Mouse (Mus musculus) liver, embryonic 15.5 days (tissue): Measurements from ENCODE around the gene Kansl1. TPM values are rescaled to one million over a fixed set of nuclear protein-coding genes. Genes with fewer than 3 reads are reported as not detected.

Experiments used
- ATAC-seq: fragments of 200-750 bp; cut with Nextera tagmentation; 2 replicates; pipeline ENCODE4 v1.8.0; 2017; ENCODE audit warnings: moderate number of reproducible peaks, mild to moderate bottlenecking, moderate library complexity; ENCODE audit not compliant: insufficient read depth
- H3K27ac ChIP-seq: fragments of 300-500 bp; sonication (generic); replicated peaks from 2 replicates; pipeline ENCODE4 v1.5.1; 2015; ENCODE audit warnings: mild to moderate bottlenecking, inconsistent platforms
- H3K27me3 ChIP-seq: fragments of 300-500 bp; sonication (generic); 2 replicates; pipeline ENCODE4 v1.6.1; 2015; ENCODE audit warnings: mild to moderate bottlenecking, inconsistent platforms
- H3K36me3 ChIP-seq: fragments of 300-500 bp; sonication (generic); replicated peaks from 2 replicates; pipeline ENCODE4 v1.6.1; 2015; ENCODE audit warnings: moderate library complexity, mild to moderate bottlenecking, inconsistent platforms
- H3K4me1 ChIP-seq: fragments of 300-500 bp; sonication (generic); replicated peaks from 2 replicates; pipeline ENCODE4 v1.6.1; 2015; ENCODE audit warnings: inconsistent platforms
- H3K4me2 ChIP-seq: fragments of 300-500 bp; sonication (generic); 2 replicates; pipeline ENCODE4 v1.6.1; 2015; ENCODE audit warnings: moderate library complexity, mild to moderate bottlenecking, inconsistent platforms
- H3K4me3 ChIP-seq: fragments of 300-500 bp; sonication (generic); replicated peaks from 2 replicates; pipeline ENCODE4 v1.5.1; 2015; ENCODE audit warnings: mild to moderate bottlenecking, inconsistent platforms
- H3K9ac ChIP-seq: fragments of 300-500 bp; sonication (generic); 2 replicates; pipeline ENCODE4 v1.6.1; 2015; ENCODE audit warnings: moderate library complexity, mild to moderate bottlenecking, inconsistent platforms
- H3K9me3 ChIP-seq: fragments of 300-500 bp; sonication (generic); replicated peaks from 2 replicates; pipeline ENCODE4 v1.6.1; 2016; ENCODE audit warnings: inconsistent platforms
- WGBS: fragments of 180-500 bp; shearing (Covaris S2); methylation state at CpG from one replicate; pipeline ENCODE4 v1.1.7; 2015; ENCODE audit warnings: mixed read lengths; ENCODE audit not compliant: insufficient replicate concordance; 5-methylcytosine and 5-hydroxymethylcytosine counted together
- polyA plus RNA-seq: library from polyadenylated mRNA; unstranded; fragments of >200 nt; fragmentation: Nextera tagmentation; extraction: Ambion mirVana; gene quantifications from 2 replicates; pipeline ENCODE4 v1.2.1, GENCODE M21; 2015

The Kansl1 gene
- polyA plus RNA-seq, 1 experiment from 2014 or later = 4.7 TPM

GRCm38 (mm10) chr11:104362704-104363103 lies 106.0 kb downstream of the Kansl1 start:
- Histone ChIP-seq H3K9ac (no peak overlapping the region), H3K27me3 (no peaks in the 10 kb centered on the region), H3K9me3 (no peaks in the 10 kb centered on the region), H3K27ac (no peak overlapping the region), H3K36me3 (peaks cover 17% of the 10 kb centered on the region), H3K4me1 (peaks cover 12% of the 10 kb centered on the region), H3K4me3 (no peak overlapping the region), H3K4me2 (no peak overlapping the region)
- 59% methylated on average over 1 of the region's 1 CpGs for WGBS
- no peak for ATAC-seq

- Histone ChIP-seq H3K9me3 (no peaks in the 10 kb centered on the region), H3K27ac (no peak overlapping the region), H3K4me1 (peaks cover 12% of the 10 kb centered on the region), H3K27me3 (no peaks in the 10 kb centered on the region), H3K4me2 (no peak overlapping the region), H3K4me3 (no peak overlapping the region), H3K9ac (no peak overlapping the region), H3K36me3 (peaks cover 19% of the 10 kb centered on the region)
- ATAC-seq = no peak
- WGBS = 9% methylated on average over 2 of the region's 2 CpGs
Measured at GRCm38 (mm10) chr11:104361790-104362189, 106.9 kb downstream of the Kansl1 start.

- Histone ChIP-seq H3K4me3 (no peak overlapping the region), H3K9ac (no peak overlapping the region), H3K27me3 (no peaks in the 10 kb centered on the region), H3K27ac (no peak overlapping the region), H3K36me3 (peaks cover 75% of the 10 kb centered on the region), H3K9me3 (no peaks in the 10 kb centered on the region), H3K4me1 (no peaks in the 10 kb centered on the region), H3K4me2 (no peak overlapping the region)
- WGBS = 59% methylated on average over 3 of the region's 3 CpGs
- no peak for ATAC-seq
Measured at GRCm38 (mm10) chr11:104346931-104347330, 121.7 kb downstream of the Kansl1 start.

- Histone ChIP-seq H3K4me1 (no peaks in the 10 kb centered on the region), H3K4me3 (no peak overlapping the region), H3K27ac (no peak overlapping the region), H3K4me2 (no peak overlapping the region), H3K9ac (no peak overlapping the region), H3K27me3 (no peaks in the 10 kb centered on the region), H3K36me3 (peaks cover 69% of the 10 kb centered on the region), H3K9me3 (no peaks in the 10 kb centered on the region)
- WGBS = 88% methylated on average over 13 of the region's 13 CpGs
- ATAC-seq = no peak
Measured at GRCm38 (mm10) chr11:104334946-104335345, 133.7 kb downstream of the Kansl1 start.

- no peak overlapping the region for H3K9ac ChIP-seq
- no peak overlapping the region for H3K4me3 ChIP-seq
- no peak for ATAC-seq
- H3K27ac ChIP-seq = no peak overlapping the region
- WGBS = 64% methylated on average over 5 of the region's 5 CpGs
- H3K36me3 ChIP-seq = peaks cover 63% of the 10 kb centered on the region
- H3K9me3 ChIP-seq = no peaks in the 10 kb centered on the region
- H3K4me1 ChIP-seq = no peaks in the 10 kb centered on the region
- H3K4me2 ChIP-seq = no peak overlapping the region
- no peaks in the 10 kb centered on the region for H3K27me3 ChIP-seq
Measured at GRCm38 (mm10) chr11:104334115-104334514, 134.5 kb downstream of the Kansl1 start.

GRCm38 (mm10) chr11:104332105-104332504 lies 136.6 kb downstream of the Kansl1 start:
- 76% methylated on average over 5 of the region's 5 CpGs for WGBS
- no peak overlapping the region for H3K27ac ChIP-seq
- no peaks in the 10 kb centered on the region for H3K27me3 ChIP-seq
- peaks cover 43% of the 10 kb centered on the region for H3K36me3 ChIP-seq
- H3K9ac ChIP-seq = no peak overlapping the region
- no peaks in the 10 kb centered on the region for H3K9me3 ChIP-seq
- no peak overlapping the region for H3K4me2 ChIP-seq
- ATAC-seq = no peak
- H3K4me3 ChIP-seq = no peak overlapping the region
- no peaks in the 10 kb centered on the region for H3K4me1 ChIP-seq

- no peaks in the 10 kb centered on the region for H3K27me3 ChIP-seq
- peaks cover 37% of the 10 kb centered on the region for H3K36me3 ChIP-seq
- WGBS = 84% methylated on average over 3 of the region's 3 CpGs
- no peak for ATAC-seq
- no peak overlapping the region for H3K9ac ChIP-seq
- H3K27ac ChIP-seq = no peak overlapping the region
- H3K9me3 ChIP-seq = no peaks in the 10 kb centered on the region
- H3K4me2 ChIP-seq = no peak overlapping the region
- H3K4me3 ChIP-seq = no peak overlapping the region
- H3K4me1 ChIP-seq = no peaks in the 10 kb centered on the region
Measured at GRCm38 (mm10) chr11:104331208-104331607, 137.5 kb downstream of the Kansl1 start.

GRCm38 (mm10) chr11:104330151-104330550 lies 138.5 kb downstream of the Kansl1 start:
- Histone ChIP-seq H3K36me3 (peaks cover 26% of the 10 kb centered on the region), H3K27me3 (no peaks in the 10 kb centered on the region), H3K4me3 (no peak overlapping the region), H3K9me3 (no peaks in the 10 kb centered on the region), H3K27ac (no peak overlapping the region), H3K4me2 (no peak overlapping the region), H3K4me1 (no peaks in the 10 kb centered on the region), H3K9ac (no peak overlapping the region)
- ATAC-seq = no peak
- WGBS = 76% methylated on average over 4 of the region's 4 CpGs

GRCm38 (mm10) chr11:104329185-104329926 lies 139.3 kb downstream of the Kansl1 start:
- WGBS = 68% methylated on average over 11 of the region's 11 CpGs
- H3K9me3 ChIP-seq = no peaks in the 10 kb centered on the region
- peaks cover 18% of the 10 kb centered on the region for H3K36me3 ChIP-seq
- H3K27me3 ChIP-seq = no peaks in the 10 kb centered on the region
- H3K4me2 ChIP-seq = no peak overlapping the region
- H3K9ac ChIP-seq = no peak overlapping the region
- no peak overlapping the region for H3K27ac ChIP-seq
- no peak for ATAC-seq
- no peaks in the 10 kb centered on the region for H3K4me1 ChIP-seq
- no peak overlapping the region for H3K4me3 ChIP-seq

- H3K4me1 ChIP-seq = no peaks in the 10 kb centered on the region
- H3K27me3 ChIP-seq = no peaks in the 10 kb centered on the region
- ATAC-seq = no peak
- H3K4me3 ChIP-seq = no peak overlapping the region
- no peak overlapping the region for H3K9ac ChIP-seq
- H3K36me3 ChIP-seq = peaks cover 7% of the 10 kb centered on the region
- WGBS = 71% methylated on average over 6 of the region's 6 CpGs
- no peak overlapping the region for H3K27ac ChIP-seq
- no peaks in the 10 kb centered on the region for H3K9me3 ChIP-seq
- H3K4me2 ChIP-seq = no peak overlapping the region
Measured at GRCm38 (mm10) chr11:104327946-104328345, 140.7 kb downstream of the Kansl1 start.

GRCm38 (mm10) chr11:104327462-104327861 lies 141.2 kb downstream of the Kansl1 start:
- no peaks in the 10 kb centered on the region for H3K27me3 ChIP-seq
- no peaks in the 10 kb centered on the region for H3K9me3 ChIP-seq
- no peak overlapping the region for H3K4me3 ChIP-seq
- 82% methylated on average over 1 of the region's 1 CpGs for WGBS
- H3K27ac ChIP-seq = no peak overlapping the region
- H3K9ac ChIP-seq = no peak overlapping the region
- H3K4me2 ChIP-seq = no peak overlapping the region
- peaks cover 2% of the 10 kb centered on the region for H3K36me3 ChIP-seq
- no peak for ATAC-seq
- H3K4me1 ChIP-seq = no peaks in the 10 kb centered on the region

- no peak overlapping the region for H3K4me2 ChIP-seq
- no peaks in the 10 kb centered on the region for H3K9me3 ChIP-seq
- no peak overlapping the region for H3K4me3 ChIP-seq
- 46% methylated on average over 4 of the region's 4 CpGs for WGBS
- no peaks in the 10 kb centered on the region for H3K36me3 ChIP-seq
- H3K4me1 ChIP-seq = peaks cover 24% of the 10 kb centered on the region
- no peak overlapping the region for H3K27ac ChIP-seq
- ATAC-seq = no peak
- no peak overlapping the region for H3K9ac ChIP-seq
- no peaks in the 10 kb centered on the region; the same call in 1 of the 2 replicates for H3K27me3 ChIP-seq
Measured at GRCm38 (mm10) chr11:104322142-104322541, 146.5 kb downstream of the Kansl1 start.
